Mouse (Mus musculus) cerebellum, postnatal 14 days (tissue): ENCODE data around the gene Prima1.

Experiments
- DNase-seq, 2 experiments: peaks; one replicate each; pipeline ENCODE4 v3.0.0; 2021; ENCODE audit warnings: mixed read lengths in 2 of 2

Prima1 gene

DNA sequence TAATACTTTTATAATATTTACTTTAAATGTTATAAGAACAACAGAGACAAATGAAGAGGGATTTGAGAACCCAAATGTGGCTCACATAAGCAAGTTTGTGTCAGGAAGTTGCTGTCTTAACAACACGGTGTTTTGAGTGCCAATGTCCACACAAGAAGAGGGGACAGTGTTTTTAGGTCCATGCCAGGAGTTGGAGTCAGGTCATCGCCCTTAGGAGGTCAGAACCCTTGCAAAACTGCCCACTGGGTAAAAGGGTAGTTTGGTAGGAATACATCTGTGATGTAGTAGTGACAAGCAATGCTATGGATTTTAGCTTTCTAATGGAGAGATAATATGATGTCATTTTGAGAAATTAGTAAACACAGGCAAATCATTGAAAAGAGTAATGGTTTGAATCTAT lies 91.7 kb downstream of the Prima1 start:
- no peak for DNase-seq
